Mouse (Mus musculus): ENCODE measurements around the gene Lpp. TPM values are rescaled to one million over a fixed set of nuclear protein-coding genes. Genes with fewer than 3 reads are reported as not detected.

Gene Lpp
- 8.1 and 9.3 TPM in 2 replicates for polyA plus RNA-seq (2012; rRNA removed)

DNA sequence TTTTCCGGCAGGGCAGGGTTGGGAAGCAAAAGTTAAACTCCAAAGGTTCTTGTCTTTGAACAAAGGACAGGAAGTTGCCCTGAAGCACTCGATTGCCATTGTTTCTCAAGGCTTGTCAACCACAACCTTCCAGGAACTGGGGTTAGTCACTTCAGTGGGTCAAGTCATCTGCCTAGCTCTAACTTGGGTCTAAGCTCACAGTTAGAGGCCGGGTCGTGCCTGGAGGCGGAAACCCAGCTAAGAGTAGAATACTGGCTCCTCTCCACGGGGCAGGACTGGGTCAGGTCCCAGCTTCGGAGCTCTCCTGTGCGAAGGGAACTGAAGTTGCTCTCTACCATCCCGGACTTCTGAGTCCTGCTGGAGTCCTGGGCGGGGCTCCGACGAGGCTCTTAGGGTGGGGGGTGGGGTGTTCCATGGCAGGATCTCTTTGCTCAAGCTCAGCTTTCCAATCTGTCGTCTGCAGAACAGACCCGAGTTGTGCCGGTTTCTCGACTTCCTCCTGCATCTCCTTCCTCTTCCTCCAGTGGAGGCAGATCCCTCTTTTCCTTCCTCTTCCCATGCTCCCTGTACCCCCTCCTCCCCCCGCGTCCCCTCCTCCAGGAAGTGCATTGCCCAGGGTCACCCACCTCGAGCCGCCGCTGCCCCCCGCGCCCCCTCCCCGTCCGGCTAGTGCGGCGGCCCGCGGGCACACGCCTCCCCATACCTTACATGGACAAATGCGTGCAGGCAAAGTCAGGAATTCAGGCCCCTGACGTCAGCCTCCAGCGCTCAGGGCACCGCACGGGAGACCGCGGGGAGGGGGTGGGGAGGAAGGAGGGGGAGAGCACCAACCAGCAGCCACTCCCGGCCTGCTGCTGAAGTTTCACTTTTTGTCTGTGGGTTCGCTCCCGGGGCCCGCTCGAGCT is at the start of gene Lpp:
Lpp (plus strand) TSS at position 857 of the 905 bp plus-strand sequence.
- H3K27me3 ChIP-seq (ENCODE audit: control insufficient read depth, insufficient read depth, low read length): no peaks in the 10 kb centered on the region; the same call in 1 of the 2 replicates
- H3K4me3 ChIP-seq (replicated peaks; ENCODE audit: insufficient read depth, low read depth, low read length): peak within 1 kb of the TSS; percentile 90
- peak within 1 kb of the TSS; percentile 86 for H3K27ac ChIP-seq (ENCODE audit: insufficient read depth, low read length)
- 4% methylated on average over 42 of the region's 42 CpGs for WGBS
- no peak for TF ChIP-seq CTCF (IDR thresholded peaks at IDR 0.05; ENCODE audit: borderline replicate concordance, insufficient read depth, low read depth, low read length)
- peak; percentile 16; the same call in 1 of the 2 replicates for TF ChIP-seq POLR2A (IDR thresholded peaks at IDR 0.05; ENCODE audit: borderline replicate concordance, insufficient read depth, low read length)
- DNase-seq: peak; percentile 78 to 80
- peaks cover 22% of the 10 kb centered on the region for H3K4me1 ChIP-seq (ENCODE audit: control insufficient read depth, insufficient read depth, low read length)

DNA sequence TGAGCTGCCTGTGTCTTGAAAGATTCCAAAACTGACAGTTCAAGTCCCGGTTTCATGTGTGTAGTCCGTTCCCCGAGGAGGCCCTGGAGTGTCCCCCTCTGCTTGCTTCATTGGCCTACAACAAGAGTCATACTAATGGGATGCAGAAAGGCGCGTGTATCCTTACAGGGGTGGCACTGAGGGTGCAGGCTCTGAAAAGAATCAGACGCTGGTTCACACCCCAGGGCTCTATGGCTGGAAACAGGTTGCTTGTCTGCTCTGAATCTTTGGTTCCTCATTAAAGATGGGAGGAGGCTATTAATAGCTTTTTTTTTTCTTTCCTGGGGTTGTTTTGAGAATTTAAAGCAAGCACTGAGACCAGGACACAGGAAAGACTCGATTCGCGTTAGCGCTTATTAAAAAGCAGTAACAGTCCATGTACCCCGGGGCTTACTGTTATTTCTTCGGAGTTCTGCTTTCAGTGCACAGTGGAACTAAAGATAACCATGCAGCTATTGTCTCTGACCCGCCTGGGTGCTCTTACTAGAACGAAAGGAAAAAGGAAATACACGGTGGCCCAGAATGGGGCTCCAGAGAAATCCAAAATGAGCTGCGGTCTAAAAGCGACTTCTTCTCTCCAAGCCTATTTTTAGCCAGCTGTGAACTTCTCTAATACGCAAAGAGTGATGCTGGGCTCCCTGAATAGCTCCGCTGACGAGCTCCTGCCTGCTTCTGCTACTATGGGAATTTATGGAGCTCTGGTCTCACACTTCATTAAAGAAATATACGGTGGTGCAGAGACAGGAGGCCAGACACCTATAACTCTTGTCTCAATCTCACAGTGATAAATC is 45.5 kb upstream of the Lpp start:
- H3K27ac ChIP-seq (ENCODE audit: insufficient read depth, low read length): no peak overlapping the region
- no peaks in the 10 kb centered on the region; the same call in 1 of the 2 replicates for H3K4me1 ChIP-seq (ENCODE audit: control insufficient read depth, insufficient read depth, low read length)
- no peak for DNase-seq
- TF ChIP-seq POLR2A (IDR thresholded peaks at IDR 0.05; ENCODE audit: borderline replicate concordance, insufficient read depth, low read length) (no peak), CTCF (IDR thresholded peaks at IDR 0.05; ENCODE audit: borderline replicate concordance, insufficient read depth, low read depth, low read length) (no peak)
- no peaks in the 10 kb centered on the region for H3K27me3 ChIP-seq (ENCODE audit: control insufficient read depth, insufficient read depth, low read length)
- 59% methylated on average over 21 of the region's 21 CpGs for WGBS
- H3K4me3 ChIP-seq (replicated peaks; ENCODE audit: insufficient read depth, low read depth, low read length): no peak overlapping the region

DNA sequence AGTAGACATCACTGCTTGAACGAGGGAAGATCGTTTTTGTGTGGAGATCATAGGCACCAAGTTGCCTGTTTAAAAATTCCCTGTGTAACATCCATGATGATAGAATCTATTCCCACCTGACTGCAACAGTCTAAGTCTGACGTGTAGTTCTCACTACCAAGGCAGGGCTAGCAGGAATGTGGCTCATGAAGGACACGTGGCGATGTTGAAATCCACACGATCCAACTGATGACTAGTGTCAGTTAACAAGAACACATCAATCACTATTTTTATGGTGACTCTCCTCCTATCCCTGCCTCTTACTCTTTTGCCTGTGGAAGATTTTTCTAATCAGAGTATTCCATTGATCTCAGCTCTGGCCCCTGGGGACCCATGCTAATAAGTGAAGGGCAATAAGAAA is 43.0 kb upstream of the Lpp start:
- DNase-seq: no peak
- TF ChIP-seq CTCF (IDR thresholded peaks at IDR 0.05; ENCODE audit: borderline replicate concordance, insufficient read depth, low read depth, low read length): no peak
- TF ChIP-seq POLR2A (IDR thresholded peaks at IDR 0.05; ENCODE audit: borderline replicate concordance, insufficient read depth, low read length): no peak
- no peak overlapping the region for H3K4me3 ChIP-seq (replicated peaks; ENCODE audit: insufficient read depth, low read depth, low read length)
- WGBS: 94% methylated on average over 6 of the region's 6 CpGs
- no peaks in the 10 kb centered on the region for H3K4me1 ChIP-seq (ENCODE audit: control insufficient read depth, insufficient read depth, low read length)
- H3K27me3 ChIP-seq (ENCODE audit: control insufficient read depth, insufficient read depth, low read length): no peaks in the 10 kb centered on the region
- H3K27ac ChIP-seq (ENCODE audit: insufficient read depth, low read length): no peak overlapping the region

DNA sequence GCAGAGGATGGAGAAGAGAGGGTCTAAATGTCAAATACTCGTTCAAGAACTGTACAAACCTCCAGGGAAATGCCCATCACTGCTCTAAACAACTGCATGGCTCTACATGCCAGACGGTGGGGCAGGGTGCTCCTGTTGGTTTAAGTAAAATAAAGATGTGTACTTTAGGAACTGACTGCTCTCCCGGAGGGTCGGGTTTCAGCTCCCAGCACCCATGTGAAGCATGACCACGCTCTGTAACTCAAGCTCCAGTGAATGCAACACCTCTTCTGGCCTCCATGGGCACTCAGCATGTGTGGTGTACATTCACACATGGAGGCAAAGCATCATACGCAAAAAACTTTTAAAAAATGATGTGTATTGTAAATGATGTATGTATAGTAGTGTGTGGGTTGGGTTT is 42.6 kb upstream of the Lpp start:
- Histone ChIP-seq H3K4me1 (ENCODE audit: control insufficient read depth, insufficient read depth, low read length) (no peaks in the 10 kb centered on the region), H3K27ac (ENCODE audit: insufficient read depth, low read length) (no peak overlapping the region), H3K4me3 (replicated peaks; ENCODE audit: insufficient read depth, low read depth, low read length) (no peak overlapping the region), H3K27me3 (ENCODE audit: control insufficient read depth, insufficient read depth, low read length) (no peaks in the 10 kb centered on the region)
- no peak for DNase-seq
- 88% methylated on average over 6 of the region's 6 CpGs for WGBS
- no peak for TF ChIP-seq POLR2A (IDR thresholded peaks at IDR 0.05; ENCODE audit: borderline replicate concordance, insufficient read depth, low read length)
- no peak for TF ChIP-seq CTCF (IDR thresholded peaks at IDR 0.05; ENCODE audit: borderline replicate concordance, insufficient read depth, low read depth, low read length)

DNA sequence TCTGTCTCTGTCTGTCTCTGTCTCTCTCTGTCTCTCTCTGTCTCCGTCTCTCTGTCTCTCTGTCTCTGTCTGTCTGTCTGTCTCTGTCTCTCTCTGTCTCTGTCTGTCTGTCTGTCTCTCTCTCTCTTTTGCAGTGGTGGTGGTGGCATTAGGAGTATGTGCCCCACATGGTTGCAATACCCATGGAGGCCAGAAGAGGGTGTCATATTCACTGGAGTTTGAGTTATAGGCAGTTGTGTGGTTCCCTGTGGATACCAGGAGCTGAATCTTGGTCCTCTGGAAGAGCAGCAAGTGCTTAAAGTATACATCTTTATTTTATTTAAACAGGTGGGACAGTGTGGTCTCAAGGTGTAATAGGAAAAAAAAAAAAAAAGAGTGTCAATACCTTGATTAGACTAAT is 41.5 kb upstream of the Lpp start:
- 100% methylated on average over 1 of the region's 1 CpGs for WGBS
- DNase-seq: no peak
- H3K27me3 ChIP-seq (ENCODE audit: control insufficient read depth, insufficient read depth, low read length): no peaks in the 10 kb centered on the region
- H3K27ac ChIP-seq (ENCODE audit: insufficient read depth, low read length): no peak overlapping the region
- no peak for TF ChIP-seq CTCF (IDR thresholded peaks at IDR 0.05; ENCODE audit: borderline replicate concordance, insufficient read depth, low read depth, low read length)
- TF ChIP-seq POLR2A (IDR thresholded peaks at IDR 0.05; ENCODE audit: borderline replicate concordance, insufficient read depth, low read length): no peak
- no peak overlapping the region for H3K4me3 ChIP-seq (replicated peaks; ENCODE audit: insufficient read depth, low read depth, low read length)
- H3K4me1 ChIP-seq (ENCODE audit: control insufficient read depth, insufficient read depth, low read length): no peaks in the 10 kb centered on the region

DNA sequence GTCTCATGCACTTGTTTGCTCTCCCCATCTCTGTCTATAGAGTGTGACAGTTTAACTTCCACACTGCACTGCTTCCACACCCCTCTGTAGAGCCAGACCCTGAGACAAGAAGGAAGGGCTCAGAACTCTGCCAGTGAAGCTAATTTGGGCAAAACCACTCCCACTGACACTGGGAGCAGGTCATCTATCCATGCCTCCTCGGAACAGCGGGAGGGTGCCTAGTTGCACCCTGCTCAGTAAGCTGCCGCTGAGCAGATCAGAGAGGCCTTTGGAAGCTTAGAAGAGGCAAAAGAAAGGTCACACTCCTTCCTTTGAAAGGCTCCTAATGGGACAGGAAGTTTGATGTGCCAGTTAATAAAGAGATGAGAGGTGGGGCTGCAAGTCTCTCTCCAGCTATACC is 39.5 kb upstream of the Lpp start:
- no peak overlapping the region for H3K4me3 ChIP-seq (replicated peaks; ENCODE audit: insufficient read depth, low read depth, low read length)
- H3K4me1 ChIP-seq (ENCODE audit: control insufficient read depth, insufficient read depth, low read length): no peaks in the 10 kb centered on the region
- no peak overlapping the region for H3K27ac ChIP-seq (ENCODE audit: insufficient read depth, low read length)
- 37% methylated on average over 3 of the region's 3 CpGs for WGBS
- TF ChIP-seq CTCF (IDR thresholded peaks at IDR 0.05; ENCODE audit: borderline replicate concordance, insufficient read depth, low read depth, low read length) (no peak), POLR2A (IDR thresholded peaks at IDR 0.05; ENCODE audit: borderline replicate concordance, insufficient read depth, low read length) (no peak)
- DNase-seq: no peak
- H3K27me3 ChIP-seq (ENCODE audit: control insufficient read depth, insufficient read depth, low read length): no peaks in the 10 kb centered on the region

DNA sequence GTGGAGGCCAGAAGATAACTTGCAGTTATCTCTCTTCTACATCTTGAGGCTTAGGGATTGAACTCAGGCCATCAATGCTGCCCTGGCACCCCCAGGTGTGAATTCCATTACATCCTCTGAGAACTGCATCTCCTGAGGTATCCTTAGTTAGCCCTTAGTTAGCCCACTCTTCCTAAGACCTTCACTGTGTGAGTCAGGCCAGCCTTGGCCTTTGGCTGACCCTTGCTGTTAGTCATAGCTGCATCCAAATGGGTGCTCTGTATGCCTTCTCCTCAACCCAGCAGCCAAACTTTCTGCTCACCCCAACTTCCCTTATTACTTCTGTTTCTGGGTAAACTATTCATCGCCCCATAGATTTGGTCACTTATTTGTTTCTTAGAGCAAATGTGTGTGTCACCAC is 31.6 kb upstream of the Lpp start:
- no peak for TF ChIP-seq POLR2A (IDR thresholded peaks at IDR 0.05; ENCODE audit: borderline replicate concordance, insufficient read depth, low read length)
- no peak for TF ChIP-seq CTCF (IDR thresholded peaks at IDR 0.05; ENCODE audit: borderline replicate concordance, insufficient read depth, low read depth, low read length)
- 97% methylated on average over 1 of the region's 1 CpGs for WGBS
- H3K4me1 ChIP-seq (ENCODE audit: control insufficient read depth, insufficient read depth, low read length): no peaks in the 10 kb centered on the region
- H3K27ac ChIP-seq (ENCODE audit: insufficient read depth, low read length): no peak overlapping the region
- no peak for DNase-seq
- H3K4me3 ChIP-seq (replicated peaks; ENCODE audit: insufficient read depth, low read depth, low read length): no peak overlapping the region
- H3K27me3 ChIP-seq (ENCODE audit: control insufficient read depth, insufficient read depth, low read length): no peaks in the 10 kb centered on the region

Measured in cerebellum, adult 2 months (tissue).